Mouse (Mus musculus) spleen, adult 2 months (tissue): ENCODE measurements around the gene Gm44511. TPM values are rescaled to one million over a fixed set of nuclear protein-coding genes. Genes with fewer than 3 reads are reported as not detected.
"Not testable (repeated sequence)": the region's sequence is repeated elsewhere in the genome, so short reads cannot be mapped to it uniquely, and the experiment has no call there.

Source experiments
- DNase-seq, 2 experiments: peaks; one replicate each; pipeline versions ENCODE4 v3.0.0 to v3.0.0-alpha.2; 2012 to 2021; ENCODE audit warnings: low spot score in 2 of 2, low read depth in 1 of 2
- H3K27ac ChIP-seq: fragments of 200-500 bp; 2 replicates; pipeline ENCODE4 v1.5.1; 2012; ENCODE audit warnings: low read length, inconsistent platforms; ENCODE audit not compliant: insufficient read depth
- H3K27me3 ChIP-seq: fragments of 200-500 bp; 2 replicates; pipeline ENCODE4 v1.6.1; 2012; ENCODE audit warnings: mild to moderate bottlenecking, moderate library complexity, low read length, inconsistent platforms; ENCODE audit not compliant: control insufficient read depth, insufficient read depth
- H3K36me3 ChIP-seq: fragments of 200-500 bp; 2 replicates; pipeline ENCODE4 v1.6.1; 2012; ENCODE audit warnings: mild to moderate bottlenecking, low read length, inconsistent platforms; ENCODE audit not compliant: control insufficient read depth, insufficient read depth
- H3K4me1 ChIP-seq: fragments of 200-500 bp; 2 replicates; pipeline ENCODE4 v1.6.1; 2011; ENCODE audit warnings: inconsistent platforms; ENCODE audit not compliant: control insufficient read depth, insufficient read depth, insufficient read length
- H3K4me3 ChIP-seq: fragments of 200-500 bp; 2 replicates; pipeline ENCODE4 v1.5.1; 2011; ENCODE audit warnings: mild to moderate bottlenecking, inconsistent platforms; ENCODE audit not compliant: insufficient read depth, insufficient read length; ENCODE audit errors: extremely low read depth
- CTCF ChIP-seq: fragments of 200-500 bp; IDR thresholded peaks from 2 replicates; pipeline ENCODE4 v1.5.1; 2011; ENCODE audit warnings: mild to moderate bottlenecking, inconsistent platforms; ENCODE audit not compliant: insufficient read depth, insufficient read length, insufficient replicate concordance; ENCODE audit errors: extremely low read depth
- POLR2A ChIP-seq: fragments of 200-500 bp; IDR thresholded peaks from 2 replicates; pipeline ENCODE4 v1.6.1; 2011; ENCODE audit warnings: low read depth, low read length, inconsistent platforms
- WGBS: fragments of 180-500 bp; shearing (Covaris S2); methylation state at CpG from one replicate; pipeline ENCODE4 v1.1.7; 2018; 5-methylcytosine and 5-hydroxymethylcytosine counted together
- polyA plus RNA-seq: library from polyadenylated mRNA; depleted of rRNA; stranded (reverse); fragments of >200 nt; gene quantifications from 2 replicates; pipeline ENCODE4 v1.2.3, GENCODE M21; 2012; rRNA removed

Gene Gm44511
- polyA plus RNA-seq, 1 experiment = 0.23 TPM

DNA sequence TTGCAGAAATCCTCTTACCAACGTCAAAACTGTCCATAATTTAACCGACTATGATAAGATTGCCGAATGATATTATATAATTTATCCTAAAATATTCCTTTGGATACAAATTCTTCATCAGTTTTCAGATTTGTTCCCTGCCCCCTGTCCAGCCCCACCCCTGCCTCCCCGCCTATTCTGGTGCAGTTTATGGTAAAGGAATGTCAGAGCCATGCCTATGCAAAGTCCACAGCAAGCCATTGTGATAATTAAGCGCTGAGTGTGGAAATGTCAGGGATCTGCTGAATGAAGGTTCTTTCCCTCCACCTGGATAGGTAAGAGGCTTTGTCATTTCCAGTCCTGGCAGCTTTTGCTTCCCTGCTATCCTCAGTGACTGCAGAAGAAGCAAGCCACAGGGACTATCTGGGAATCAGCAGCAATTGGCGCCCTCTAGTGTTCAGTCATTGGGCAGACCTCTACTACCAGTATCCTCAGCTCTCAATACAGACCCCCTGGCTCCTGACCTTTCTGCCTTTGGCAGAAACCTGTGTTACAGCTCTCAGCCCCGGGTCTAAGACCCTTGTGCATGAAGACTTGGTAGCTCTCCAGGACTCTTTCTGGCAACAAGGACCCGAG, 72.4 kb downstream of the Gm44511 start:
- H3K27ac ChIP-seq, H3K4me1 ChIP-seq, H3K4me3 ChIP-seq, H3K27me3 ChIP-seq, H3K36me3 ChIP-seq: not testable (repeated sequence)
- TF ChIP-seq CTCF = peak; percentile 41; the same call in 1 of the 2 replicates
- peak in 1 of 2 experiments; percentile 76 for DNase-seq
- 41% methylated on average over 8 of the region's 8 CpGs for WGBS

DNA sequence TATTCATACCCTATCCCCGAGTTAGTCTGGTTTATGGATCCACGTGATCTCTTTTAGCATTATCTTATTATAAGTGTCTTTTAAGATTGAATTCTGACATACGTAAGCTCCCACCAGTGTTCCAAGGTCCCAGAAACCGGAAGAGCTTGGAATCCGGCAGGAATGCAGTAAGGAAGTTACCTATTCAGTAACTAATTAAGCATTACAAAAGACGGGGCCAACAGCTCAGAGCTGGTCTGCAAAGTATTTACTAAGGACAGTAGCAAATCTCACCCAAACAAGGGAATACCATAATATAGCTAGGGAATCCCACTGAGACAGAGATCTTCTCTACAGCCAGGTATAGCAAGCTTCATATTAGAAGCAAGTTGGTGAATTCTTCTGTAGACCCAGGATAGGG, 79.1 kb downstream of the Gm44511 start:
- not testable (repeated sequence) for H3K4me1 ChIP-seq, H3K27ac ChIP-seq, H3K4me3 ChIP-seq, DNase-seq, H3K27me3 ChIP-seq, H3K36me3 ChIP-seq
- 87% methylated on average over 6 of the region's 6 CpGs for WGBS

DNA sequence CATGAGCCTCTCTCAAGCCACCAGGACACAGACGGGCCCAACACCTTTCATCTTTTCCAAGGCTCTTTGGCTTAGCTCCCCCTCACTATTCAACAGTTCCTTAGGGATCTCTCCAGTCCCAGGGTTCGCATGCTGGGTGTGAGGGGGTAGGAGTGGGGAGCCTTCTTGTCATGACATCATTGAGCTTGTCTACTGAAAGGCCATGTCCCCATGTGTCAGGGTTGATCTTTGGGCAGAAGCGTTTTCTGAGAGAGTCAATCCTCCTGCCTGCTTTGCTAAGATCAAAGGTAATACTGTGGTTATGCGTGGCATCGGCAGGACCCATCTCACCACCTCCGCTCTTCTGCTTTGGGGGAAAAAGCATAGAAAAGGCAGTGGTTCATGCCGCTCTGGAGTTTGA, 88.7 kb downstream of the Gm44511 start:
- Histone ChIP-seq H3K36me3 (no peaks in the 10 kb centered on the region), H3K27ac (no peak overlapping the region), H3K4me1 (peaks cover 14% of the 10 kb centered on the region), H3K27me3 (no peaks in the 10 kb centered on the region), H3K4me3 (no peak overlapping the region)
- 89% methylated on average over 7 of the region's 7 CpGs for WGBS
- DNase-seq = no peak
- no peak for TF ChIP-seq CTCF
- TF ChIP-seq POLR2A = no peak

DNA sequence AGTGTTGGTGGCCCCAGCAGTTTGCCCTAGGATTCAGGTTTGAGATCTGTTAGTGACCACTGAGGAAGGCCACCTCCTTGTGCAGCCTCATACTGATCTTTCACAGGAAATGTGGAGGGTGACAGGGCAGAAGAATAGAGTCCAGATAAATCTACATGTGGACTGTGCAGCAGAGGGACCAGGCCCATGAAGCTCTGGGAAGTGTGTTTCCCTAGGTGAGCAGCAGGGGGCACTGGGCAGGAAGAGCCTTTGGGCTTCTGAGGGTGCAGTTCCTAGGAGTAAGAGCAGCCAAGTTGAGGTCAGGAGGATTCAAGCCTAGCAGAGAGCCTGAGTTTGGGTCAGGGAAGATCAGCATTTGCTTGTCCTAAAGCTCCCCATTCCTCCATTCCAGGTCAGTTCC, 90.0 kb downstream of the Gm44511 start:
- no peaks in the 10 kb centered on the region for H3K27me3 ChIP-seq
- H3K27ac ChIP-seq = no peak overlapping the region
- peak in 1 of 2 experiments; percentile 46 for DNase-seq
- TF ChIP-seq POLR2A = no peak
- TF ChIP-seq CTCF = peak; percentile 37; the same call in 1 of the 2 replicates
- H3K4me1 ChIP-seq = peaks cover 20% of the 10 kb centered on the region
- no peak overlapping the region for H3K4me3 ChIP-seq
- H3K36me3 ChIP-seq = no peaks in the 10 kb centered on the region

DNA sequence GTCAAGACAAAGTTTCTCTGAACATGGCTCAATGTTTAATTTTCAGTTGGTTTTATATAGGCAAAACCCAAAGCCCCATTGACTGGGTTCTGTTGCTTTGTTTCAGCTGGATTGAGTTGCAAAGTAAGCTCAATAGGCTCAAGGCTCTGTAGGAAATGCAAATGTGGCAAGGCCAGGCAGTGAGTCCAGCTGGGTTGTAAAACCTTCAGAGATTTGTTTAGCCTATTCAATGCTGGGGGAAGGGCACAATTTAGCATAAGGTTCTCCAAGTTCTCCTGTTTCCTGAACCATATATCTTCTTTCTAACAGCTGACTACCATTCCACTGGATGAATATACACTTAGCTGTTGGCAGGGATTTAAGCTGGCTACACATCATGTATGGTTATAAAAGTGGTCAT, 91.2 kb downstream of the Gm44511 start:
- DNase-seq = no peak
- Histone ChIP-seq H3K4me3 (no peak overlapping the region), H3K27me3 (no peaks in the 10 kb centered on the region), H3K27ac (no peak overlapping the region), H3K4me1 (peaks cover 20% of the 10 kb centered on the region), H3K36me3 (no peaks in the 10 kb centered on the region)
- TF ChIP-seq CTCF (no peak), POLR2A (no peak)

DNA sequence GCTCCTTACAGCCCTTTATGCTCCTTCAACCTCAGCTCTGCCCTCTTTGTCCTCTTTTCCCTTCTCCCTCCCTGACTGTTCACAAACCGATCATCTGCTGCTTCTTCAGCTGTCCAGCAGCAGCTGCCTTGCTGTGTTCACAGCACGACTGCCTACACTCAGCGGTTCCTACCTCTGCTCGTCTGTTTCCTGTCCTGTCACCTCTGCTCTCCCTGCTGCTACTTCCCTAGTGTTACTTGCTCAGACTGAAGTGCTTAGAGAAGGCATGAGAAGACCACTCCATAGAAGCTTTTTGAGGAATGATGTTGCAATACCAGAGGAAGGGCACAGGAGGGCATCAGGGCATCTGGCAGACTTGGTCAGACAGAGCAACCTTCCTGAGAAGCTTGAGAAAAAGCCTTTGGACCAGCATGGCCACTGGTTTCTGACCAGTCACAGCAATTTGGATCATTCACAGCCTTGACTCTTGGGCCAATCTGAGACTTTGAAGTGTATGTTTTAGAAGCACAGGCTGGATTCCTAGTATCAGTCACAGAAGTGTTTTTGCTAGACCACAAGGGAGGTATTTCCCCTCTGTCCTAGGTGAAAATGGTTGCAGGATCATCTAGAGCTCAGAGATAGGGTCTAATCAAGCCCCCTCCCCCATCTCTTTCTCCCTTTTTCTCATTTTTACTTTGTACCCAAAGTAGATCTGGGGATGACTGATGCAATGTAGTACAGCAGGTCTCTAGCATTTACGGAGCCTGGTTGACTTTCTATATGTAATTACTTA, 92.0 kb downstream of the Gm44511 start:
- peak in 1 of 2 experiments; percentile 20 for DNase-seq
- TF ChIP-seq CTCF (no peak), POLR2A (no peak)
- no peak overlapping the region for H3K4me3 ChIP-seq
- no peaks in the 10 kb centered on the region for H3K36me3 ChIP-seq
- H3K27ac ChIP-seq = no peak overlapping the region
- H3K27me3 ChIP-seq = no peaks in the 10 kb centered on the region
- 18% methylated on average over 5 of the region's 5 CpGs for WGBS
- H3K4me1 ChIP-seq = peaks cover 20% of the 10 kb centered on the region

DNA sequence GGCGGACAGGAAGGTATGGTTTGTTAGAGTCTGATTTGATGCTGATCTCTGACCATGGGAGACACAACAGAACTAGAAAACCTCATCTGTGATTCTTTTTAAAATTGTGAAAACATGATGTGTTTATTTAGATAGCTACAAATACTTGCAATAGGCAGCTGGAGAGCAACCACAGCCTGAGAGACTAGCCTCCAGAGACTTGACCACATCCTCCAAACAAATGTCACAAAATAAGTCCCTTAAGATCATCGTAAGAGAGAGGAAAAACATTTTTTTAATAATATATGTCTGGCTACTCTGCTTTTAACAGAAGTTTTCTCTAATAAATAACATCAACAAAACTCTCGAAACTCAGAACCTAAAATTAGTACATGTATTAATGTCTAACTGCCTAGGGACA, 94.1 kb downstream of the Gm44511 start:
- Histone ChIP-seq H3K36me3 (no peaks in the 10 kb centered on the region), H3K4me1 (peaks cover 20% of the 10 kb centered on the region), H3K27me3 (no peaks in the 10 kb centered on the region), H3K27ac (no peak overlapping the region; the same call in 1 of the 2 replicates), H3K4me3 (no peak overlapping the region)
- TF ChIP-seq CTCF (no peak), POLR2A (no peak)
- peak; percentile 15 to 28 for DNase-seq
- WGBS = 45% methylated on average over 3 of the region's 3 CpGs

Other genes starting within 250 kb of the Gm44511 start
- not detected in 2 replicates for gene A2ml1, start 244.7 kb downstream of the Gm44511 start, polyA plus RNA-seq
- gene Klrb1a, start 202.8 kb downstream of the Gm44511 start, polyA plus RNA-seq = 1.2 and 3.0 TPM in 2 replicates
- not detected in 2 replicates for gene Clec2h, start 163.9 kb downstream of the Gm44511 start, polyA plus RNA-seq
- 0.15 and 0.16 TPM in 2 replicates for gene Klrb1, start 103.3 kb downstream of the Gm44511 start, polyA plus RNA-seq
- 3.0 and 8.5 TPM in 2 replicates for gene Klrb1c, start 37.1 kb downstream of the Gm44511 start, polyA plus RNA-seq
- 0.62 and 1.7 TPM in 2 replicates for gene Klrb1b, start within 50 bp of the Gm44511 start, polyA plus RNA-seq
- 5.0 and 9.6 TPM in 2 replicates for gene Clec2i, start 61.3 kb upstream of the Gm44511 start, polyA plus RNA-seq
- 16.3 and 22.9 TPM in 2 replicates for gene BC035044, start 64.8 kb upstream of the Gm44511 start, polyA plus RNA-seq
- 0.35 TPM in 1 of 2 replicates, not detected in the other for gene Clec2g, start 108.1 kb upstream of the Gm44511 start, polyA plus RNA-seq
- gene Klrb1f, start 219.6 kb upstream of the Gm44511 start, polyA plus RNA-seq = 1.6 and 1.8 TPM in 2 replicates